Mouse (Mus musculus) liver, adult 2 months (tissue): Measurements from ENCODE around the gene Nfic.

Experiments used
- CTCF ChIP-seq: fragments of 200-500 bp; IDR thresholded peaks from 2 replicates; pipeline ENCODE4 v1.5.1; 2011; ENCODE audit warnings: low read depth, low read length, control low read depth
- POLR2A ChIP-seq: fragments of 200-500 bp; IDR thresholded peaks from 2 replicates; pipeline ENCODE4 v1.6.1; 2011; ENCODE audit warnings: low read length, control low read depth; ENCODE audit not compliant: insufficient read depth; ENCODE audit errors: extremely low read depth

GRCm38 (mm10) chr10:81463531-81463930, 8.1 kb upstream of the Nfic start:
- no peak for TF ChIP-seq CTCF
- no peak for TF ChIP-seq POLR2A
